Mouse (Mus musculus) olfactory bulb, adult 2 months (tissue): ENCODE measurements around the gene Hat1.

Experiments used
- CTCF ChIP-seq: fragments of 200-500 bp; IDR thresholded peaks from 2 replicates; pipeline ENCODE4 v1.5.1; 2012; ENCODE audit warnings: low read depth, mild to moderate bottlenecking, low read length, moderate library complexity; ENCODE audit not compliant: insufficient read depth
- POLR2A ChIP-seq: fragments of 200-500 bp; IDR thresholded peaks from 2 replicates; pipeline ENCODE4 v1.6.1; 2012; ENCODE audit warnings: mild to moderate bottlenecking, low read depth, low read length, moderate library complexity; ENCODE audit not compliant: insufficient read depth

DNA sequence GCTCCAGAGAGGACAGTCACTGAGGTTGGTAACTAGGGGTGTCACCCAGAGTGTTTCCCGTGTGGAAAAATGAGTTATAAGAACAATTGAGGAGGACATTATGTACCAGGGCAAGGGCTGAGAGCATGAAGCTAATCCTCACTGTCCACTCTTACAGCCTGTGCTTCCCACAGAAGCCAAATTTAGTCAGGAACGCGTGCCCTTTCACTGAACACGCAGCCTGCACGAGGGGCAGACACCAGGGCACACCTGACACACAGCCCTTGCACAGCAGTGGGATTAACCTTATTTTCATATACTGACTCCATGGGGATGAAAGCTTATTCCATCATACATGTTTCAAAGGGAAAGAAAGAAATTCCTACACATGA, 34.7 kb upstream of the Hat1 start:
- TF ChIP-seq CTCF (no peak), POLR2A (no peak)
